Mouse (Mus musculus) liver, embryonic 16.5 days (tissue): ENCODE data around the gene Prss43. TPM values are rescaled to one million over a fixed set of nuclear protein-coding genes. Genes with fewer than 3 reads are reported as not detected.

Experiments
- ATAC-seq: fragments of 200-750 bp; cut with Nextera tagmentation; 2 replicates; pipeline ENCODE4 v1.8.0; 2017; ENCODE audit warnings: low read depth, mild to moderate bottlenecking, moderate number of reproducible peaks, moderate library complexity
- H3K27ac ChIP-seq: fragments of 300-500 bp; sonication (generic); 2 replicates; pipeline ENCODE4 v1.5.1; 2014; ENCODE audit warnings: mild to moderate bottlenecking, low read length
- H3K27me3 ChIP-seq: fragments of 300-500 bp; sonication (generic); 2 replicates; pipeline ENCODE4 v1.6.1; 2014; ENCODE audit warnings: low read depth, low read length, mixed read lengths; ENCODE audit not compliant: control insufficient read depth, insufficient read depth
- H3K36me3 ChIP-seq: fragments of 300-500 bp; sonication (generic); 2 replicates; pipeline ENCODE4 v1.6.1; 2014; ENCODE audit warnings: mild to moderate bottlenecking; ENCODE audit not compliant: control insufficient read depth, insufficient read depth
- H3K4me1 ChIP-seq: fragments of 300-500 bp; sonication (generic); 2 replicates; pipeline ENCODE4 v1.6.1; 2014; ENCODE audit warnings: low read depth, low read length, mixed read lengths; ENCODE audit not compliant: control insufficient read depth
- H3K4me2 ChIP-seq: fragments of 300-500 bp; sonication (generic); 2 replicates; pipeline ENCODE4 v1.6.1; 2014; ENCODE audit warnings: low read depth, low read length, mixed read lengths
- H3K4me3 ChIP-seq: fragments of 300-500 bp; sonication (generic); 2 replicates; pipeline ENCODE4 v1.5.1; 2014; ENCODE audit warnings: low read depth, mild to moderate bottlenecking, low read length
- H3K9ac ChIP-seq: fragments of 300-500 bp; sonication (generic); 2 replicates; pipeline ENCODE4 v1.6.1; 2014; ENCODE audit warnings: low read depth, low read length
- H3K9me3 ChIP-seq: fragments of 300-500 bp; sonication (generic); replicated peaks from 2 replicates; pipeline ENCODE4 v1.6.1; 2016; ENCODE audit warnings: low read length; ENCODE audit not compliant: control insufficient read depth
- WGBS: fragments of 180-500 bp; shearing (Covaris S2); extraction: QIAGEN DNeasy Blood & Tissue Kit; methylation state at CpG from one replicate; pipeline ENCODE4 v1.1.7; 2014; ENCODE audit not compliant: insufficient replicate concordance; 5-methylcytosine and 5-hydroxymethylcytosine counted together
- polyA plus RNA-seq: library from polyadenylated mRNA; unstranded; fragments of >200 nt; fragmentation: Nextera tagmentation; extraction: Ambion mirVana; gene quantifications from 2 replicates; pipeline ENCODE4 v1.2.1, GENCODE M21; 2015

Gene Prss43
- polyA plus RNA-seq: not detected in 2 replicates

DNA sequence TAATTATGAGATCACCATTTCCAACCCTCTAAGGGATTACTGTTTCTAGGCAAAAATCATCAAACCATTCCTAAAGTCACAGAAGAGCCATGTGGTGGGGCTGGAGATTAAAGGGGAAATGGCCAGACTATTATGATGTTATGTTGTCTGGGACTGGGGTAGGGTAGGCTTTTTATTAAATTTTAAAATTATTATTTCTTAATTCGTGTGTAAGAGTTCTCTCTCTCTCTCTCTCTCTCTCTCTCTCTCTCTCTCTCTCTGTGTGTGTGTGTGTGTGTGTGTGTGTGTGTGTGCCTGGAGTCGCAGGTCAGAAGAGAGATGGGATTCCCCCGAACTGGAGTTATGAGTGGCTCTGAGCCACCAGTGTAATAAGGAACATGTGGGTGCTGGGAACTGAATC, at the start of gene Prss43:
Gene Prss43 (plus strand): TSS at position 301 of the 400 bp plus-strand sequence.
- Histone ChIP-seq H3K27me3 (no peaks in the 10 kb centered on the region; the same call in 1 of the 2 replicates), H3K9me3 (no peaks in the 10 kb centered on the region), H3K4me2 (no peak within 1 kb of the TSS), H3K4me1 (no peaks in the 10 kb centered on the region), H3K27ac (no peak within 1 kb of the TSS), H3K9ac (no peak within 1 kb of the TSS), H3K36me3 (no peaks in the 10 kb centered on the region), H3K4me3 (no peak within 1 kb of the TSS)
- WGBS: 52% methylated on average over 3 of the region's 3 CpGs
- no peak for ATAC-seq

DNA sequence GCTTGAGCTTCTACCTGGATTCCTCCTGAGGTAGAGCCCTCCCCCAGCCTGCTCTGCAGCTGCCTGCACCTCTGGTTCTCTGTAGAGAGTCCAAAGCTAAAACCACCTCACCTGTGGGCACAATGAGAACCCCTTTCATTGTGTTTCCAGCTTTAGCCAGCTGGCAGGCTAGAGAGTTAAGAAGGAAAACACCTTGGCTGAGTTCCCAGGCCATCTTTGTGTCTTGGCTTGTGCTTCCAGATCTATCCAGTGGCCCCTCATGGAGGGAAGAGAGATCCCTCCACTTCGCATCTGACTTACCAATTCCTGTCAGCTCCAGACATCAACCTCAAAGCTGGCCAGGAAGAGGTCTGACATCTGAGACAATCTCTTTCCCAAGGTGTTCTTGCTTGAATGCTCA, 48.4 kb upstream of the Prss43 start:
- Histone ChIP-seq H3K4me1 (no peaks in the 10 kb centered on the region), H3K27me3 (peaks cover 11% of the 10 kb centered on the region; the same call in 1 of the 2 replicates), H3K4me2 (no peak overlapping the region), H3K9ac (no peak overlapping the region), H3K4me3 (no peak overlapping the region), H3K9me3 (no peaks in the 10 kb centered on the region), H3K36me3 (no peaks in the 10 kb centered on the region), H3K27ac (no peak overlapping the region)
- ATAC-seq: no peak
- 72% methylated on average over 1 of the region's 1 CpGs for WGBS

DNA sequence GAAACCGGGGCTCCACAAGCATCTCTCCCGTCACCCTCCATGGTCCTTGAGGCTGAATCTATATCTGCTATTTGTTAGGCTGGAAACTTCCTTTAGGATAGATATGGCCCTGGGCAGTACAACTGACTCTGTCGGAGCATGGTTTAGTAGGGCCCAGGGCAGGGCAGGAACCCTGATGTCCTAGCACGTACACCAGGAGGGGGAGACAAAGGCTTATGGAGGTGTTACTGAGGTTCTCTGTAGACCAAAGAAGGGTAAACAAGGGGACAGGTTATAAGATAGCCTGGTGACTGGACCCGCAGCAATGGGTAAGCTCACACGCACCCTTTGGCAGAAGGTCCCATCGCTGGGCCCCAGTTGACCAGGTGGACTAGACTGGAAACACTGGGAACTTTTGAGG, 47.9 kb upstream of the Prss43 start:
- Histone ChIP-seq H3K9ac (no peak overlapping the region), H3K4me3 (no peak overlapping the region), H3K27me3 (peaks cover 11% of the 10 kb centered on the region; the same call in 1 of the 2 replicates), H3K4me1 (no peaks in the 10 kb centered on the region), H3K4me2 (no peak overlapping the region), H3K36me3 (no peaks in the 10 kb centered on the region), H3K27ac (no peak overlapping the region), H3K9me3 (no peaks in the 10 kb centered on the region)
- no peak for ATAC-seq
- WGBS: 61% methylated on average over 7 of the region's 7 CpGs

DNA sequence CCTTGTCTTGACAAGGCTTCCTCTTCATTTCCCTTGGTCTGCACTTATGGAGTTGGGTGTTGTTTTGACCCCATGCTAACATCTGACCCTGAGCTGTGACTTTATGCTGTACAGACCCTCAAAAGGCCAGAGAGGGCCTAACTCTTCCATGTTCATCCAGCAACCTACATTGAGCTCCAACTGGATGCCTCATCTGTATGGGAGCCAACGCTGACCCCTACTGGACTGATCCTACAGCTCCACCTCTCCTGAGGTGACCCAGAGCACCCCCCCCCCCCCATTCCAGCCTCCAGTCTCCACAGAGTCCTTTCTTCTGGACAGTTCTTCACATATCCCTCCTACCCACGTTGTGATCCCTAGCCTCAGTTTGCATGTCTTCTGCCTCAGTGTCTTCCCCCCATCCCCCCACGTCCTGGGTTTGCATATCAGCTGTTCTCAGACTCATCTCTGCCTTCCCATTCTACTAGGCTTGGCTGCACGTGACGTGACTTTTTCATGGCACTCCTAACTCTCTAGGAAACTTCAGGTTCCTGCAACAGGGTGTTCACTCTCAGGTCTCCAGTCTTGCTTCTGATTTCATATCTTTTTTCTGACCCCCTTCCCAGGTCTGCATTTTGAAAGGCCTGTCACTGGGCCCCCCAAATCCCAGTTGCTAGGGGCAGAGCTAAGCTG, 47.1 kb upstream of the Prss43 start:
- Histone ChIP-seq H3K4me3 (no peak overlapping the region), H3K27me3 (peaks cover 11% of the 10 kb centered on the region; the same call in 1 of the 2 replicates), H3K9me3 (no peaks in the 10 kb centered on the region), H3K9ac (no peak overlapping the region), H3K36me3 (no peaks in the 10 kb centered on the region), H3K4me1 (no peaks in the 10 kb centered on the region), H3K27ac (no peak overlapping the region), H3K4me2 (no peak overlapping the region)
- no peak for ATAC-seq
- 30% methylated on average over 5 of the region's 5 CpGs for WGBS

DNA sequence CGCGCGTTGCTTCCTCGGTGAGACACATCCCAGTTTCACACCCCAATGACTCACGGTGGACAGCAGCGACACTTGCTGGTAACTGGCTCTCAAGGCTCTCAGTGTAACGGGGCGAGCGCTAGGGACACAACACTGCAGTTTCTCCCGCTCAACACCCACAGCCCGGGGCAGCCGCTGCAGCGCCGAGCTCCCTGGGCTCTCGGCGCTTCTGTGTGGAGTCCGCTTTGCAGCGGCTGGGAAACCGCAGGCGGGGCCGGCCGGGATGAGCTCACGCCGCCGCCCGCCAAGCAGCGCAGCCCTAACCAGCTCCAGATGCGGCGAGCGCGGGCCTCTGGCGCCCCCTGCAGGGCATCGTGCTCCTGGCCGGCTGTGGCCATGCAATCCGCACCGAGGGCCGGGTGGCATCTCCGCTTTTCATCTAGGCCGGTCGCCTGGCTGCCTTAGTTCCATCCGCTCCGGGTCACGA, 45.2 kb upstream of the Prss43 start:
- no peak overlapping the region for H3K27ac ChIP-seq
- peak; percentile 88 for ATAC-seq

DNA sequence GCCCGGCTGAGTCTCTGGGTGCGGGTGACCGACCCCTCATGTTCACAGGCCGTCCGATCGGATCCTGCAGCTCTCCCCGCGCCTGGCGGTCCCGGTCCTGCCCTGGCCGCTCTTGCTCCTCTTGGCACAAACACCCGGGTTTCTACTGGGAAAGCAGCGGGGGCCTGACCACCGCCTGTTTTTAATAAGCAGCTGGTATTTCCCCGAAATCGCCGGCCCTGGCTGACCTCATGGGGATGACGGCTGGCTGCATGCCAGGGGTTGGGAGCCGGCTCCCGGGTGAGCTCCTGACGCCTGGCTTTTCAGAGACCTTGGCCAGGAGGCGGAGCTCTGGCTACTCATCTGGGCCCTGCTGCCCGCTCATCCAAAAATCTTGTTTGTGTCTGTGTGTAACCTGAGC, 44.8 kb upstream of the Prss43 start:
- 3% methylated on average over 23 of the region's 23 CpGs for WGBS
- H3K27ac ChIP-seq: no peak overlapping the region
- no peaks in the 10 kb centered on the region for H3K36me3 ChIP-seq
- peak overlapping the region; percentile 62 for H3K4me2 ChIP-seq
- peaks cover 11% of the 10 kb centered on the region; the same call in 1 of the 2 replicates for H3K27me3 ChIP-seq
- peak overlapping the region; percentile 46 for H3K4me3 ChIP-seq
- no peak overlapping the region for H3K9ac ChIP-seq
- ATAC-seq: peak; percentile 71
- H3K4me1 ChIP-seq: no peaks in the 10 kb centered on the region
- no peaks in the 10 kb centered on the region for H3K9me3 ChIP-seq

More for the DNA sequence above, 45.2 kb upstream of the Prss43 start:
- no peaks in the 10 kb centered on the region for H3K9me3 ChIP-seq
- peak overlapping the region; percentile 62 for H3K4me2 ChIP-seq
- no peak overlapping the region; the same call in 1 of the 2 replicates for H3K9ac ChIP-seq
- WGBS: under 1% methylated on average over 43 of the region's 43 CpGs
- no peaks in the 10 kb centered on the region for H3K4me1 ChIP-seq
- H3K27me3 ChIP-seq: peaks cover 11% of the 10 kb centered on the region; the same call in 1 of the 2 replicates
- peak overlapping the region; percentile 46 for H3K4me3 ChIP-seq
- no peaks in the 10 kb centered on the region for H3K36me3 ChIP-seq

DNA sequence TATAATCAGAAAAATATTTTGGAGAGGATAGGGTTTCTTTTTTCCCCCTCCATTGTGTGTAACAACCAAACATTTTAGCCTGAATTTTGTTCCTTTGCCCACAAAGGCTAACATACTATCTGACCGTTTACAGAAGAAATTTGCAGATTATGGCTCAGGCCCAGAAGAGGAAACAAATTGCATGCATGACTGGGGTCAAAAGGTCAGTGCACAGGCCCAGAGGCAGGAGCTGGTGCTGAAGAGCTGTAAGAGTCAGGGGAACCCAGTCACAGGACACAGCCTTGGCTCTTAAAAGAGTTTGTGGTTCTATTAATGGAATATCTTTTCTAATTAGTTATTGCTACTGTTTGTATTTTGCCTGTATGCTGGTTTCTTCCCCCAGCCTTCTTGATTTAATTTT, 42.9 kb upstream of the Prss43 start:
- H3K4me2 ChIP-seq: no peak overlapping the region
- H3K4me1 ChIP-seq: no peaks in the 10 kb centered on the region
- H3K4me3 ChIP-seq: no peak overlapping the region
- ATAC-seq: no peak
- H3K9me3 ChIP-seq: no peaks in the 10 kb centered on the region
- no peak overlapping the region for H3K27ac ChIP-seq
- peaks cover 11% of the 10 kb centered on the region; the same call in 1 of the 2 replicates for H3K27me3 ChIP-seq
- WGBS: 17% methylated on average over 1 of the region's 1 CpGs
- no peak overlapping the region for H3K9ac ChIP-seq
- H3K36me3 ChIP-seq: no peaks in the 10 kb centered on the region

DNA sequence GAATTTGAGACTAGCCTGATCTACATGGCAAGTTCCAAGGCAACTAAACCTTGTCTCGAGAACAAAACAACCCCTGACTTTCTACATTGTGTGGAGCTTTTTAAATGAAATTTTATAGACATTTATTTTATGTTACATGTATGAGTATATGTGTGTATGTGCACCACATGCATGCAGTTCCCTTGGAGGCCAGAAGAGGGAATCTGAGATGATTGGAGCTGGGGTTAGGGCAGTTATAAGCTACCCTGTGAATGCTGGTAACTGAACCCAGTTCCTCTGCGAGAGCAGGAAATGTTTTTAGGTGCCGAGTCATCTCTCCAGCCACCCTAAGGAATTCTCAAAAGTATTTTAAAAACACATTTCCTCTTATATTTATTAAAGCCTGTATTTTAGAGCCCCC, 38.3 kb upstream of the Prss43 start:
- no peaks in the 10 kb centered on the region for H3K9me3 ChIP-seq
- H3K27me3 ChIP-seq: no peaks in the 10 kb centered on the region
- H3K4me3 ChIP-seq: no peak overlapping the region
- no peaks in the 10 kb centered on the region for H3K4me1 ChIP-seq
- WGBS: 69% methylated on average over 3 of the region's 3 CpGs
- no peak for ATAC-seq
- H3K27ac ChIP-seq: no peak overlapping the region
- H3K36me3 ChIP-seq: no peaks in the 10 kb centered on the region
- no peak overlapping the region for H3K9ac ChIP-seq
- no peak overlapping the region for H3K4me2 ChIP-seq

DNA sequence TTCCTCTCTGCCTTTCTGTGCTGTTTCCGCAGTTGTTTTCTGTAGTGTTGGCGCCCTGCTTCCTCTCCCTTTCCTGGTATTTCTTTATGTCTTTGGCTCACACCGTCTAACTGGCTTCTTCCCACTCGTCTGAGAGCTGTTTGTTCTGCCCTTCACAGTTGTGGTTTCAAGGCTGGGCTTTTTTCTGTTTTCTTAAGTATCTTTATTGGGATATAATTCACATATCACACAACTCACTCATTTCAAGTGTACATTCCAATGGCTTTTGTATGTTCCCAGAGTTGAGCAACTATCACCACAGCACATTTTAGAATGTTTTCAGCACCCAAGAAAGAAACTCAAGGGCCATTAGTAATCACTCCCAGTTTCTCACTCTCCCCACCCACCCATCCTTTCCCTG, 36.0 kb upstream of the Prss43 start:
- H3K27me3 ChIP-seq: no peaks in the 10 kb centered on the region

More for the DNA sequence above, 36.0 kb upstream of the Prss43 start:
- H3K36me3 ChIP-seq: no peaks in the 10 kb centered on the region
- no peak overlapping the region for H3K27ac ChIP-seq
- no peak overlapping the region for H3K4me3 ChIP-seq
- no peak overlapping the region for H3K4me2 ChIP-seq
- no peak overlapping the region for H3K9ac ChIP-seq
- no peak for ATAC-seq
- H3K9me3 ChIP-seq: no peaks in the 10 kb centered on the region
- WGBS: 46% methylated on average over 4 of the region's 4 CpGs
- no peaks in the 10 kb centered on the region for H3K4me1 ChIP-seq
